Mouse (Mus musculus): ENCODE measurements at regions not wholly inside any gene's neighbourhood (a gene's known extent, or its start where the extent isn't known, plus 50 kb on each side); places are given as distances from the start of the nearest gene placed in this dataset.

- H3K9ac ChIP-seq, result no peak overlapping the region
- H3K9me3 ChIP-seq (replicated peaks), result no peaks in the 10 kb centered on the region
- no peak overlapping the region for H3K27ac ChIP-seq (ENCODE audit: poor library complexity, severe bottlenecking)
- no peaks in the 10 kb centered on the region for H3K27me3 ChIP-seq (replicated peaks)
- H3K4me3 ChIP-seq, result no peak overlapping the region
- no peak for ATAC-seq (ENCODE audit: insufficient number of reproducible peaks, low FRiP score)
- H3K4me1 ChIP-seq (replicated peaks), result no peaks in the 10 kb centered on the region
- WGBS, result 52% methylated on average over 3 of the region's 3 CpGs
- H3K4me2 ChIP-seq, result no peak overlapping the region
- H3K36me3 ChIP-seq, result no peaks in the 10 kb centered on the region
Measured at GRCm38 (mm10) chr1:161301348-161302075, 50.5 kb upstream of the Prdx6 start.

GRCm38 (mm10) chr1:161306772-161307499 lies 55.9 kb upstream of the Prdx6 start:
- 55% methylated on average over 5 of the region's 5 CpGs for WGBS
- ATAC-seq (ENCODE audit: insufficient number of reproducible peaks, low FRiP score), result no peak
- no peak overlapping the region for H3K4me2 ChIP-seq

GRCm38 (mm10) chr1:161309269-161309668 lies 58.2 kb upstream of the Prdx6 start:
- Histone ChIP-seq H3K27me3 (replicated peaks) (no peaks in the 10 kb centered on the region), H3K27ac (ENCODE audit: poor library complexity, severe bottlenecking) (no peak overlapping the region), H3K36me3 (no peaks in the 10 kb centered on the region), H3K9ac (no peak overlapping the region), H3K4me1 (replicated peaks) (no peaks in the 10 kb centered on the region), H3K4me3 (no peak overlapping the region), H3K4me2 (no peak overlapping the region), H3K9me3 (replicated peaks) (no peaks in the 10 kb centered on the region)
- WGBS, result 66% methylated on average over 3 of the region's 3 CpGs
- no peak for ATAC-seq (ENCODE audit: insufficient number of reproducible peaks, low FRiP score)

More at GRCm38 (mm10) chr1:161306772-161307499, 55.9 kb upstream of the Prdx6 start:
- H3K9ac ChIP-seq, result no peak overlapping the region
- no peaks in the 10 kb centered on the region for H3K36me3 ChIP-seq
- H3K27me3 ChIP-seq (replicated peaks), result no peaks in the 10 kb centered on the region
- H3K4me1 ChIP-seq (replicated peaks), result no peaks in the 10 kb centered on the region
- H3K27ac ChIP-seq (ENCODE audit: poor library complexity, severe bottlenecking), result no peak overlapping the region
- no peaks in the 10 kb centered on the region for H3K9me3 ChIP-seq (replicated peaks)
- H3K4me3 ChIP-seq, result no peak overlapping the region

- ATAC-seq (ENCODE audit: insufficient number of reproducible peaks, low FRiP score), result no peak
- H3K4me1 ChIP-seq (replicated peaks), result no peaks in the 10 kb centered on the region
- no peak overlapping the region for H3K4me3 ChIP-seq
- peak overlapping the region; percentile 44 for H3K4me2 ChIP-seq
- H3K9me3 ChIP-seq (replicated peaks), result no peaks in the 10 kb centered on the region
- H3K27ac ChIP-seq (ENCODE audit: poor library complexity, severe bottlenecking), result no peak overlapping the region
- no peaks in the 10 kb centered on the region for H3K27me3 ChIP-seq (replicated peaks)
- WGBS, result 28% methylated on average over 19 of the region's 19 CpGs
- no peak overlapping the region for H3K9ac ChIP-seq
- no peaks in the 10 kb centered on the region for H3K36me3 ChIP-seq
Measured at GRCm38 (mm10) chr1:161314078-161314477, 63.1 kb upstream of the Prdx6 start.

GRCm38 (mm10) chr1:161321675-161322074 lies 70.7 kb upstream of the Prdx6 start:
- Histone ChIP-seq H3K4me3 (no peak overlapping the region), H3K9me3 (replicated peaks) (no peaks in the 10 kb centered on the region), H3K27ac (ENCODE audit: poor library complexity, severe bottlenecking) (no peak overlapping the region), H3K4me2 (no peak overlapping the region), H3K36me3 (no peaks in the 10 kb centered on the region), H3K27me3 (replicated peaks) (no peaks in the 10 kb centered on the region), H3K9ac (no peak overlapping the region), H3K4me1 (replicated peaks) (no peaks in the 10 kb centered on the region)
- 86% methylated on average over 6 of the region's 6 CpGs for WGBS
- no peak for ATAC-seq (ENCODE audit: insufficient number of reproducible peaks, low FRiP score)

GRCm38 (mm10) chr1:161329218-161329617 lies 66.0 kb upstream of the Tnfsf4 start:
- ATAC-seq (ENCODE audit: insufficient number of reproducible peaks, low FRiP score), result no peak
- no peak overlapping the region for H3K4me3 ChIP-seq
- H3K27ac ChIP-seq (ENCODE audit: poor library complexity, severe bottlenecking), result no peak overlapping the region
- 59% methylated on average over 1 of the region's 1 CpGs for WGBS
- no peak overlapping the region for H3K9ac ChIP-seq
- H3K27me3 ChIP-seq (replicated peaks), result no peaks in the 10 kb centered on the region
- H3K4me1 ChIP-seq (replicated peaks), result no peaks in the 10 kb centered on the region
- no peaks in the 10 kb centered on the region for H3K9me3 ChIP-seq (replicated peaks)
- no peak overlapping the region for H3K4me2 ChIP-seq
- H3K36me3 ChIP-seq, result no peaks in the 10 kb centered on the region

GRCm38 (mm10) chr1:161333151-161333550 lies 62.1 kb upstream of the Tnfsf4 start:
- H3K4me2 ChIP-seq, result no peak overlapping the region
- no peaks in the 10 kb centered on the region for H3K27me3 ChIP-seq (replicated peaks)
- no peaks in the 10 kb centered on the region for H3K36me3 ChIP-seq
- no peak overlapping the region for H3K9ac ChIP-seq
- no peak overlapping the region for H3K4me3 ChIP-seq
- WGBS, result 65% methylated on average over 3 of the region's 3 CpGs
- no peaks in the 10 kb centered on the region for H3K4me1 ChIP-seq (replicated peaks)
- H3K9me3 ChIP-seq (replicated peaks), result no peaks in the 10 kb centered on the region
- no peak overlapping the region for H3K27ac ChIP-seq (ENCODE audit: poor library complexity, severe bottlenecking)
- no peak for ATAC-seq (ENCODE audit: insufficient number of reproducible peaks, low FRiP score)

- no peak for ATAC-seq (ENCODE audit: insufficient number of reproducible peaks, low FRiP score)
- no peak overlapping the region for H3K4me3 ChIP-seq
- no peak overlapping the region for H3K27ac ChIP-seq (ENCODE audit: poor library complexity, severe bottlenecking)
- H3K4me2 ChIP-seq, result no peak overlapping the region
- H3K27me3 ChIP-seq (replicated peaks), result no peaks in the 10 kb centered on the region
- H3K36me3 ChIP-seq, result no peaks in the 10 kb centered on the region
- no peaks in the 10 kb centered on the region for H3K4me1 ChIP-seq (replicated peaks)
- 48% methylated on average over 2 of the region's 2 CpGs for WGBS
- no peaks in the 10 kb centered on the region for H3K9me3 ChIP-seq (replicated peaks)
- no peak overlapping the region for H3K9ac ChIP-seq
Measured at GRCm38 (mm10) chr1:161345111-161345510, 50.1 kb upstream of the Tnfsf4 start.
